Mouse (Mus musculus) cortical plate, adult 2 months (tissue): ENCODE data around the gene Lefty2. TPM values are rescaled to one million over a fixed set of nuclear protein-coding genes. Genes with fewer than 3 reads are reported as not detected.

Experiments used
- H3K27ac ChIP-seq: fragments of 200-500 bp; 2 replicates; pipeline ENCODE4 v1.5.1; 2012; ENCODE audit warnings: low read length, control low read depth, inconsistent platforms; ENCODE audit not compliant: insufficient read depth
- H3K4me1 ChIP-seq: fragments of 200-500 bp; 2 replicates; pipeline ENCODE4 v1.6.1; 2011; ENCODE audit warnings: low read length; ENCODE audit not compliant: control insufficient read depth, insufficient read depth
- H3K4me3 ChIP-seq: fragments of 200-500 bp; 2 replicates; pipeline ENCODE4 v1.5.1; 2011; ENCODE audit warnings: mild to moderate bottlenecking, low read length, control low read depth; ENCODE audit not compliant: insufficient read depth
- CTCF ChIP-seq: fragments of 200-500 bp; IDR thresholded peaks from 2 replicates; pipeline ENCODE4 v1.5.1; 2011; ENCODE audit warnings: mild to moderate bottlenecking, control low read depth, low read length; ENCODE audit not compliant: insufficient read depth; ENCODE audit errors: extremely low read depth
- POLR2A ChIP-seq: fragments of 200-500 bp; IDR thresholded peaks from 2 replicates; pipeline ENCODE4 v1.6.1; 2011; ENCODE audit warnings: mild to moderate bottlenecking, low read length, control low read depth; ENCODE audit not compliant: insufficient read depth; ENCODE audit errors: extremely low read depth
- polyA plus RNA-seq: library from polyadenylated mRNA; depleted of rRNA; stranded (reverse); fragments of >200 nt; gene quantifications from 2 replicates; pipeline ENCODE4 v1.2.3, GENCODE M21; 2012

Gene Lefty2
- polyA plus RNA-seq, 1 experiment: 1.2 TPM

DNA sequence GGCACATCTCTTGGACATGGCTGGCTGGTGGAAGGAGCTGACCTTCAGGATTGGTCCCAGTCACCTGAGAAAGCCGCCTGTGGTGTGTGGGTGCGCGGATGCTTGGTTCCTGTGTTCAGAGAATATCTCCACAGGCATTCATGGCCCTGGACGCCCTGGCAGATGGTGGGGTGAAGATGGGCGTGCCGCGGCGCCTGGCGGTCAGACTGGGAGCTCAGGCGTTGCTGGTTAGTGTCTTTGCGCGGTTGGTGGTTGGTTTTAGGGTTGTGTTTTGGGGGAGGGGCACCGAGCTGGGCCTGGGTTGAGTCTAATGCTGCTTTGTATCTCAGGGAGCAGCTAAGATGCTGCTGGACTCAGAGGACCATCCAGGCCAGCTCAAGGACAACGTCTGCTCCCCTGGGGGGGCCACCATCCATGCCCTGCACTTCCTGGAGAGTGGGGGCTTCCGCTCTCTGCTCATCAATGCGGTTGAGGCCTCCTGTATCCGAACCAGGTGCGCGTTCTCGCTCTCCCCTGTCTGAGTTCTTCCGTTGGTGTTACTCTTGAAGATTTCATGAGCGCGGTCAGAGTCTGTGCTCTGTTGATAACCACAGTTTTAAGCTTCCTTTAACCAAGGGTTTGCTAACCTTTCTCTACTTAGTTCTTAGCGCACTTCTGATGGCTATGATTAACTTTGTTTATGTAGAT lies 13.7 kb downstream of the Lefty2 start:
- peaks cover 3% of the 10 kb centered on the region; the same call in 1 of the 2 replicates for H3K4me1 ChIP-seq
- TF ChIP-seq CTCF (no peak), POLR2A (no peak)
- no peak overlapping the region for H3K27ac ChIP-seq
- H3K4me3 ChIP-seq: no peak overlapping the region

DNA sequence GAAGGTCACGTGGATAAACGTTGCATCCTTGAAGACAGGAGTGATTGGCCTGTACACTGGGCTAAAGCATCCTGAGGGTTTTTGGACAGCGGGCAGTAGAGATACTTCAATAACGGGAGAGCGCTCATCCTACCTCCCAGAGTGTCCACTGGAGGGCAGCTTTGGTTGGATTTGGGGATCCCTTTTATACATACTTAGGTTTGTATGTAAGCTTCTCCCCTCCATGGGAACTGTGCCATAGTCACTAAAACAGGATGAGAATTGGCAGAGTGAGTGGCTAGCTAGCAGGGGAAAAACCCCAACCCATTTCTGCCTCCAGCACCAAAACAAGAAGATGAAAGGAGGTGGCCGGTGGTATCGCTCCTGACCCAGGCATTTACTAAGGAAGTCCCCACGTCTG lies 18.2 kb downstream of the Lefty2 start:
- Histone ChIP-seq H3K4me1 (0 out of 2 replicates have a peak, but pooled peaks cover 2% of the 10 kb centered on the region), H3K27ac (no peak overlapping the region), H3K4me3 (no peak overlapping the region)
- TF ChIP-seq CTCF: peak; percentile 45; the same call in 1 of the 2 replicates
- TF ChIP-seq POLR2A: no peak

DNA sequence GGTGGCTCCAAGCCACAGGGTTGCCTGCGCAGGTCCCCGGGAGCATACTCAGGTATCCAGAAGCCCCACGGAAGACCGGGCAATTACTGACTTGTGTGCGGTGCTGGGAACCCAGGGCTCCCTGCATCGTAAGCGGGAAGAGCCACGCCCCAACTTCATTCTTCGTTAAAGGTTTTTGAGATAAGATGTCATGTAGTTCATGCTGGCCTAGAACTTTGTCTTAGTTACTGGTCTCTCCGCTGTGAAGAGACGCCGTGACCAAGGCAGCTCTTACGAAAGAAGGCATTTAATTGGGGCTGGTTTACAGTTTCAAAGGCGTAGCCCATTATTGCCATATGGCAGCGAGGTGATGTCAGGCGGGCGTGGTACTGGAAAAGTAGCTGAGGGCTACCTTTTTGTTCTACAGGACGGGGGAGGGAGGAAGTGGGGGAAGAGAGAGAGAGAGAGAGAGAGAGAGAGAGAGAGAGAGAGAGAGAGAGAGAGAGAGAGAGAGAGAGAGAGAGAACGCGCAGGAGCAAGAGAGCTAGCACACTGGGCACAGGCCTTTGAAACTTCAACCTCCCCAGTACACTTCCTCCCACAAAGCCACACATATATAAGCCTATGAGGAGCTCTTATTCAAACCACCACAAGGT lies 18.9 kb downstream of the Lefty2 start:
- TF ChIP-seq CTCF (no peak), POLR2A (no peak)
- H3K4me1 ChIP-seq: 0 out of 2 replicates have a peak, but pooled peaks cover 2% of the 10 kb centered on the region

GRCm38 (mm10) chr1:180912792-180913191 lies 19.9 kb downstream of the Lefty2 start:
- no peak overlapping the region for H3K4me3 ChIP-seq
- TF ChIP-seq CTCF: no peak
- TF ChIP-seq POLR2A: no peak
- no peak overlapping the region for H3K27ac ChIP-seq
- H3K4me1 ChIP-seq: 0 out of 2 replicates have a peak, but pooled peaks cover 2% of the 10 kb centered on the region

More for the DNA sequence above, 18.9 kb downstream of the Lefty2 start:
- Histone ChIP-seq H3K27ac (no peak overlapping the region), H3K4me3 (no peak overlapping the region)

GRCm38 (mm10) chr1:180913797-180914196 lies 20.9 kb downstream of the Lefty2 start:
- 0 out of 2 replicates have a peak, but pooled peaks cover 2% of the 10 kb centered on the region for H3K4me1 ChIP-seq
- H3K27ac ChIP-seq: no peak overlapping the region
- no peak overlapping the region for H3K4me3 ChIP-seq
- TF ChIP-seq POLR2A: no peak
- TF ChIP-seq CTCF: no peak

GRCm38 (mm10) chr1:180916425-180916824 lies 23.5 kb downstream of the Lefty2 start:
- H3K27ac ChIP-seq: no peak overlapping the region
- H3K4me3 ChIP-seq: no peak overlapping the region
- no peak for TF ChIP-seq POLR2A
- no peak for TF ChIP-seq CTCF
- no peaks in the 10 kb centered on the region for H3K4me1 ChIP-seq

DNA sequence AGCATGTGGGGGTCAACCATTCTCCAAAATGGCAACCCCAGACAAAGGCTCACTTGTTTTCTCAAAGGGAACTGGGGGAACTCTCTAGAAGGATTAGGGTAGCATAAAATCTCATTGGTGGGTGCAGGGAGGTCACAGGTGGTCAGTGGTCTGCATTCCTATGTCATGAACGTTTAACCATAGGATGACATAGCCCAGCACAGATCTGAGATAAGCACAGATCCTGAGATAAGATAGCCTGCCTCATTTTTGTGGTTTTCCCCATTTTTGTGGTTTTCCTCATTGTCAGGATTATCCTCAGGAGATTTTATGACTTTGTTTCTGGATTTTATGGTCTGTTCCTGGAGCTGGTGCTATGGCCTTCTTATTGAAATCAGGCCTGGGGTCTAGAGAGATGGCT lies 24.1 kb downstream of the Lefty2 start:
- Histone ChIP-seq H3K4me3 (no peak overlapping the region), H3K4me1 (no peaks in the 10 kb centered on the region), H3K27ac (no peak overlapping the region)
- TF ChIP-seq CTCF (no peak), POLR2A (no peak)

DNA sequence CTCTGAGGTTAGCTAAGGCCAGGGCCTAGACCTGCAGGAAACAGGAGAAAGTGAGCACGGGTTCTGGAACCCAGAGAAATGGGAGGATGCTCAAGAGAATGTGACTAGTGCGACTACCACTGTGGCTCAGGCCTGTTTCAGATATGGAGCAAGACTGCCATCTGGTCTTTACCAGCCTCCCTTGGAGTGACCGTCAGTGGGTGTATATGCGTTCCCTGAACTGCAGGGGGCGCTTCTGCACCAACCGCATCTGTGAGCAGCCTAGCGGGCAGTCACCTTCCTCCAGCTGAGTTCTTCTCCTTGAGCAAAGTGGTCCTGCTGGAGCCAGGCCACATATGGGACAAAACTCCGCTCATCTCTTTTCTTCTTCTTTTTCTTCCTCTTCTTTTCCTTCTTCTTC lies 26.8 kb downstream of the Lefty2 start:
- no peak for TF ChIP-seq CTCF
- TF ChIP-seq POLR2A: no peak
- no peak overlapping the region for H3K4me3 ChIP-seq
- no peak overlapping the region for H3K27ac ChIP-seq
- no peaks in the 10 kb centered on the region for H3K4me1 ChIP-seq

GRCm38 (mm10) chr1:180922273-180923048 lies 29.6 kb downstream of the Lefty2 start:
- TF ChIP-seq POLR2A (no peak), CTCF (no peak)
- Histone ChIP-seq H3K4me3 (no peak overlapping the region), H3K27ac (no peak overlapping the region), H3K4me1 (no peaks in the 10 kb centered on the region)

- no peaks in the 10 kb centered on the region for H3K4me1 ChIP-seq
- H3K27ac ChIP-seq: no peak overlapping the region
- H3K4me3 ChIP-seq: no peak overlapping the region
- TF ChIP-seq CTCF: no peak
- no peak for TF ChIP-seq POLR2A
These were observed 31.8 kb downstream of the Lefty2 start for GRCm38 (mm10) chr1:180924737-180925136.
